Mouse (Mus musculus) spleen, postnatal 14 days (tissue): ENCODE data around the gene Zfp69.

Source experiments
- DNase-seq, 2 experiments: peaks; one replicate each; pipeline ENCODE4 v3.0.0; 2021 to 2022; ENCODE audit warnings: low spot score in 2 of 2

Zfp69 gene

DNA sequence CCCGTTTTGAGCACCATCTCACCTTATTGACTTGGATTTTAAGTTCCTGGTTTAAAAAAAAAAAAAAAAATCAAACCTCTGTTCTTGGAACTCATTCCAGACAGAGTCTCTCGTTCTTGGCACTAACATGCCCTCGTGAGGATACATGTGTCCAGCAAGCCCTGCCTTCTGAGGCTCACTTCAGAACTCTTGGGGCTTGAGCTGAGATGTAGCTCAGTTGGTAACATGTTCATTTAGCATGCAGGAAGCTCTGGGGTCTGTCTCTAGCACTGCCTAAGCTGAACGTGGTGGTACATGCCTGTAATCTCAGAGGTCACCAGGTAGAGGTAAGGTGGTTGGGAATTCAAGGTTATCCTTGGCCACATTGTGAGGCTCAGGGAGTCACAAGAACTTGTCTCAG is 65.4 kb downstream of the Zfp69 start:
- no peak for DNase-seq

- no peak for DNase-seq
Observed at GRCm38 (mm10) chr4:120885208-120886120, 66.0 kb downstream of the Zfp69 start.

DNA sequence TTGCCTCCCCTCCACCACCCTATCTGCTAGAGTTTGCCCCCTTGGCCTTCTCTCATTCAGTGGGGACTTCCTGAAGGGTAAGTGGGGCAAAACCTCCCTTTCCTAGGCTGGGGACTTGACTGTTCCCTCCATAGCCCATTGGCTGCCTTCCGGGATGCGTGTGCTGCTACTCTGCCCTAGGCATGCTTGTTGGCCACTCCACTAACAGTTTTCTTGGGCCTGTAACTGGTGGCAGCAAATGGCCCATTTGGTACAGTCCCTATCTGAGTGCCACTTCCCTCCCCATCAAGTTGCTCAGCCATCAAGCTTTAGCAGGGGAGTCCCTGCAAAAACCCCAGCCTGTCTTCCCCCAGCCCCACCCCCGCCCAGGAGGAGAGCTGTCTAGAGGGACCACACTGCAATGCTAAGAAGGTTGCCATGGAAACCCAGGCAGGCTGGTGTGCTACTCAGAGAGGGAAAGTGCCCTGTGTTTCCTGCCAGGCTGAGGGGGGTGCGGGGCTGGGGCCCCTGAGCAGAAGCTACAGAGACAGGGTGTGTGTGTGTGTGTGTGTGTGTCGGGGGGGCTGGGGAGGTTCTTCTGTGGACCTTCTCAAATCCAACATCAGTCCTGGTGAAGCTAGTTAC is 69.4 kb downstream of the Zfp69 start:
- no peak for DNase-seq

GRCm38 (mm10) chr4:120880731-120881432 is 70.6 kb downstream of the Zfp69 start:
- DNase-seq: no peak
